Mouse (Mus musculus): Measurements from ENCODE around the gene Ptprn2. TPM values are rescaled to one million over a fixed set of nuclear protein-coding genes. Genes with fewer than 3 reads are reported as not detected.
A peak's percentile ranks its signal among the peaks of the same experiment; 100 is the strongest.

The Ptprn2 gene
- polyA plus RNA-seq, 1 experiment from 2014 or later, result 15.8 TPM

DNA sequence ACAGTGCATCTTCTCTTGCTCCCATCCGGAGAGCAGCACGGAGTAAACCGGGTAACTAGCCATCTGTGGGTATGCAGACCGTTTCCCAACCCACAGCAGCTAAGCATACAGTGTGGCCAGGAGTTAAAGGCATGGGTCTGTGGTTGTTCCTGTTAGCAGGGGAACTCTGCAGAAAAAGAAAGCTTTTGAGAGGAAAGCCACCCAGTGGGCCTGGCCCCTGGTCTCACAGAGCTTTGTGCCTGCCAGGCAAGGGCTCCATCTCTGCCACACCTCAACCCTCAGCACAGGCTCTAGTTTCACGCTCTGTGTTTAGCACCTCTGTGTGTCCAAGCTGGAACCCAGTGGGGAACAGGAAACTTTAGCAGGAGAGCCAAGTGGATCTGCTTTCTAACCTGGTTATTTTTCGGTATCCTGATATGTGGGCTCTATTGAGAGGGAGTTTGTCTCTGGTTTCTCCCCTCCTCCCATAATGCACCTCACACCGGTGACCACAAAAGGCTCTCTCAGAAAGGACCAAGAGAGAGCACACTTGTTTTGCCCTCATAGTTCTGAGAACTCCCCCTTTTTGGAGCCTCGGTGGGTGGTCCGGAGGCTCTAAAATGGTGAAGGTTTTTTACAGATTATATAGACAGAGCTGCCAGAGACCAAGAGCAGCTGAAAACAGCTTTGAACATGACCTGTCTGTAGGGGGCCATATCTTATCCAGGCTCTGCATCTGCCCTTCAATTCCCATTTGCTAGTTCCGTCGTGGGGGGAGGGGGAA lies 766.3 kb downstream of the Ptprn2 start:
- Histone ChIP-seq H3K4me2 (ENCODE audit: low read length) (no peak overlapping the region), H3K4me3 (replicated peaks; ENCODE audit: low read depth, low read length) (no peak overlapping the region), H3K4me1 (ENCODE audit: control insufficient read depth, insufficient read depth, low read length) (peaks cover 54% of the 10 kb centered on the region), H3K27ac (replicated peaks; ENCODE audit: low read depth, low read length) (peak overlapping the region; percentile 71), H3K27me3 (ENCODE audit: control insufficient read depth, insufficient read depth, low read length) (no peaks in the 10 kb centered on the region), H3K9me3 (ENCODE audit: control insufficient read depth, low read length) (no peaks in the 10 kb centered on the region), H3K36me3 (ENCODE audit: control insufficient read depth, insufficient read depth, low read length) (peaks cover 73% of the 10 kb centered on the region), H3K9ac (replicated peaks; ENCODE audit: low read length) (no peak overlapping the region; the same call in 1 of the 2 replicates)
- 14% methylated on average over 11 of the region's 11 CpGs for WGBS
- ATAC-seq (ENCODE audit: low FRiP score, low TSS enrichment) (0 out of 2 replicates have a peak, but pooled peaks have one; percentile 13), DNase-seq (peak; percentile 58)

DNA sequence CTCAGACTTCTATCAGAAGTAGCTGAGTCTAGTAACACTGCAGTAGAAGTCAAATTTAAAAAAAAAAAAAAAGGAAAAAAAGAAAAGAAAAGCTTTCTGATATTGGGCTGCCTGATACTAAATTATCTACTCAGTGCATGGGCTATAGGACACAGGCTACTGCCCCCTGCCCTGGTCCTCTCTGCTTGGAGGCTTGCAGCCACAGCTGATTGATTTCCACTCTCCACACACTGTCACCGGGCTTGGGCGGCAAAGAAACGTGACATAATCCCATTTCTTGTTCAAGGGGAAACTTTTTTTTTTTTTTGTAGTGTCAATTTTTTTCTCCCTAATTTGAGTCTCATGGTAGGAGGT lies 766.9 kb downstream of the Ptprn2 start:
- DNase-seq, result no peak
- H3K4me1 ChIP-seq (ENCODE audit: control insufficient read depth, insufficient read depth, low read length), result peaks cover 60% of the 10 kb centered on the region
- no peak overlapping the region for H3K9ac ChIP-seq (replicated peaks; ENCODE audit: low read length)
- H3K4me3 ChIP-seq (replicated peaks; ENCODE audit: low read depth, low read length), result no peak overlapping the region
- WGBS, result 2% methylated on average over 3 of the region's 3 CpGs
- no peaks in the 10 kb centered on the region for H3K9me3 ChIP-seq (ENCODE audit: control insufficient read depth, low read length)
- H3K27me3 ChIP-seq (ENCODE audit: control insufficient read depth, insufficient read depth, low read length), result no peaks in the 10 kb centered on the region
- H3K36me3 ChIP-seq (ENCODE audit: control insufficient read depth, insufficient read depth, low read length), result peaks cover 68% of the 10 kb centered on the region
- H3K27ac ChIP-seq (replicated peaks; ENCODE audit: low read depth, low read length), result peak overlapping the region; percentile 71
- no peak overlapping the region for H3K4me2 ChIP-seq (ENCODE audit: low read length)
- no peak for ATAC-seq (ENCODE audit: low FRiP score, low TSS enrichment)

DNA sequence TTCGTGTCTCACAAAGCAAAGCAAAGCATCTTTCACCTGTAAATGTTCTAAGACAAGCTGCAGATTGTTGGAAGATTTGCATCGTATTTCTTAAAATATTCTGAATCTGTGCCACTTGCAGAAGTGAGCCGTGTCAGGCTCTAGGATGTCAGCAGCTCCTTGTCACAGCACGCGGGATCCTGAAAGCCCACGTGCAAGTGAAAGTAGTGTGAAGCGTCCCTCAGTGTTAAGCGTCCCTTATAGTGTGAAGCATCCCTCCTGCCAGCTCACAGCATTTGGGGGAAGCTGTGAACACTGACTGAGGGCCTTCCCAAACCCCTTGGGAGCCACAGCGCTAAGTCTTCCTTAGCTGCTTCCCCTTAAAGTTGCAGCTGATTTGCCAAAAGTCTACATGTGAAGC lies 768.8 kb downstream of the Ptprn2 start:
- Histone ChIP-seq H3K9ac (replicated peaks; ENCODE audit: low read length) (no peak overlapping the region), H3K4me1 (ENCODE audit: control insufficient read depth, insufficient read depth, low read length) (peaks cover 75% of the 10 kb centered on the region), H3K4me2 (ENCODE audit: low read length) (no peak overlapping the region), H3K4me3 (replicated peaks; ENCODE audit: low read depth, low read length) (no peak overlapping the region), H3K36me3 (ENCODE audit: control insufficient read depth, insufficient read depth, low read length) (peaks cover 52% of the 10 kb centered on the region), H3K9me3 (ENCODE audit: control insufficient read depth, low read length) (no peaks in the 10 kb centered on the region), H3K27ac (replicated peaks; ENCODE audit: low read depth, low read length) (peak overlapping the region; percentile 81), H3K27me3 (ENCODE audit: control insufficient read depth, insufficient read depth, low read length) (no peaks in the 10 kb centered on the region)
- 62% methylated on average over 9 of the region's 9 CpGs for whole genome bisulfite sequencing
- ATAC-seq (ENCODE audit: low FRiP score, low TSS enrichment), result no peak
- no peak for DNase-seq

- H3K36me3 ChIP-seq (ENCODE audit: control insufficient read depth, insufficient read depth, low read length), result peaks cover 47% of the 10 kb centered on the region
- no peak overlapping the region; the same call in 1 of the 2 replicates for H3K9ac ChIP-seq (replicated peaks; ENCODE audit: low read length)
- peak; percentile 67 for DNase-seq
- 9% methylated on average over 6 of the region's 6 CpGs for whole genome bisulfite sequencing
- H3K4me2 ChIP-seq (ENCODE audit: low read length), result no peak overlapping the region
- peaks cover 71% of the 10 kb centered on the region for H3K4me1 ChIP-seq (ENCODE audit: control insufficient read depth, insufficient read depth, low read length)
- no peaks in the 10 kb centered on the region for H3K9me3 ChIP-seq (ENCODE audit: control insufficient read depth, low read length)
- no peak for ATAC-seq (ENCODE audit: low FRiP score, low TSS enrichment)
- no peak overlapping the region for H3K4me3 ChIP-seq (replicated peaks; ENCODE audit: low read depth, low read length)
- H3K27ac ChIP-seq (replicated peaks; ENCODE audit: low read depth, low read length), result peak overlapping the region; percentile 81
- H3K27me3 ChIP-seq (ENCODE audit: control insufficient read depth, insufficient read depth, low read length), result no peaks in the 10 kb centered on the region
These were observed 769.8 kb downstream of the Ptprn2 start for GRCm38 (mm10) chr12:117255325-117255724.

DNA sequence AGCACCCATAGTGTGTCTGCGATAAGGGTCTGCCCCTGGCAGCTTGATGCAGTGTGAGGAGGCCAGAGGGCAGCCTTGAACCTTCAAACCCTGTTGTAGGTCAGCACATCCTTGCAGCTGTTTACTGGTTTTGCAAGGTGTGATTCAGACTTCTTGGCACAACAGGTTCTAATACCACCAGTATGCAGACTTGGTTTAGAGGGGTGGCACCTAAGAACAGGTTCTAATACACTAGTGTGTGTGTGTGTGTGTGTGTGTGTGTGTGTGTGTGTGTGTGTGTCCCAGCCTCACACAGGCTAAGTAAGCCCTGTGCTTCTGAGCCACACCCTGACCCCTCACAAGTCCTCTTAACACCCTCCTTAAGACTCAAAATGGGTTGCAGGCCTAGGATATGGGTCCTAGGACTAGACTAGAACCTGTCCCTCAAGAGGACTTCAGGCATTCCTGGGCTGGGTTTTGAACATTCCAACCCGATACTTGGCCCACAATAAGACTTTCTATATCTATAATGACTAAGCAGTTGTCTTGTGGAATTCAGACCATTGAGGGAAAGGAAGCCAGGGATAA lies 770.3 kb downstream of the Ptprn2 start:
- WGBS, result 45% methylated on average over 2 of the region's 2 CpGs
- H3K9me3 ChIP-seq (ENCODE audit: control insufficient read depth, low read length), result no peaks in the 10 kb centered on the region
- no peaks in the 10 kb centered on the region for H3K27me3 ChIP-seq (ENCODE audit: control insufficient read depth, insufficient read depth, low read length)
- peaks cover 69% of the 10 kb centered on the region for H3K4me1 ChIP-seq (ENCODE audit: control insufficient read depth, insufficient read depth, low read length)
- H3K9ac ChIP-seq (replicated peaks; ENCODE audit: low read length), result no peak overlapping the region
- H3K4me2 ChIP-seq (ENCODE audit: low read length), result no peak overlapping the region
- H3K27ac ChIP-seq (replicated peaks; ENCODE audit: low read depth, low read length), result peak overlapping the region; percentile 81
- peaks cover 44% of the 10 kb centered on the region for H3K36me3 ChIP-seq (ENCODE audit: control insufficient read depth, insufficient read depth, low read length)
- ATAC-seq (ENCODE audit: low FRiP score, low TSS enrichment), result no peak
- no peak for DNase-seq
- H3K4me3 ChIP-seq (replicated peaks; ENCODE audit: low read depth, low read length), result no peak overlapping the region

DNA sequence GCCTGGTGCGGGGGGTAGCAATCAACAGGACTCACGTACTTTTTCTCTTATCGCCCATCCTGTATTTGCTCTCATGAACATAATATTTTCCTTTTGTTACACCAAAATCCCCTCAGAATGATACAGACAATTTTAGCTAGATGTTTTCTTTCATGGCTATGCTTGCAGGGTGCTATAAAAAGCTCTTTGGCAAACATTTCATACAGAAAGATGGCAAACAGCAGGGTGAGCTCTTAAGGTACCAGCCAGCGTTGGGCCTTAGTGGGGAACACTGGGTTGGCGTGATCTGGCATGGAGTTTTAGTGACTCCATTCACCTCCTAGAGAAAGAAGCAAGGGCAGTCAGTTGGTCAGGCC lies 771.3 kb downstream of the Ptprn2 start:
- Histone ChIP-seq H3K4me2 (ENCODE audit: low read length) (no peak overlapping the region), H3K4me3 (replicated peaks; ENCODE audit: low read depth, low read length) (no peak overlapping the region), H3K27me3 (ENCODE audit: control insufficient read depth, insufficient read depth, low read length) (no peaks in the 10 kb centered on the region), H3K36me3 (ENCODE audit: control insufficient read depth, insufficient read depth, low read length) (peaks cover 36% of the 10 kb centered on the region), H3K9ac (replicated peaks; ENCODE audit: low read length) (no peak overlapping the region; the same call in 1 of the 2 replicates), H3K9me3 (ENCODE audit: control insufficient read depth, low read length) (no peaks in the 10 kb centered on the region), H3K4me1 (ENCODE audit: control insufficient read depth, insufficient read depth, low read length) (peaks cover 60% of the 10 kb centered on the region), H3K27ac (replicated peaks; ENCODE audit: low read depth, low read length) (peak overlapping the region; percentile 94)
- no peak for DNase-seq
- ATAC-seq (ENCODE audit: low FRiP score, low TSS enrichment), result no peak
- WGBS, result 11% methylated on average over 5 of the region's 5 CpGs

- H3K4me2 ChIP-seq (ENCODE audit: low read length), result no peak overlapping the region
- no peaks in the 10 kb centered on the region for H3K27me3 ChIP-seq (ENCODE audit: control insufficient read depth, insufficient read depth, low read length)
- DNase-seq (peak; percentile 84), ATAC-seq (ENCODE audit: low FRiP score, low TSS enrichment) (peak; percentile 72)
- H3K27ac ChIP-seq (replicated peaks; ENCODE audit: low read depth, low read length), result peak overlapping the region; percentile 94
- no peak overlapping the region; the same call in 1 of the 2 replicates for H3K9ac ChIP-seq (replicated peaks; ENCODE audit: low read length)
- H3K9me3 ChIP-seq (ENCODE audit: control insufficient read depth, low read length), result no peaks in the 10 kb centered on the region
- WGBS, result 2% methylated on average over 20 of the region's 20 CpGs
- no peak overlapping the region for H3K4me3 ChIP-seq (replicated peaks; ENCODE audit: low read depth, low read length)
- peaks cover 55% of the 10 kb centered on the region for H3K4me1 ChIP-seq (ENCODE audit: control insufficient read depth, insufficient read depth, low read length)
- H3K36me3 ChIP-seq (ENCODE audit: control insufficient read depth, insufficient read depth, low read length), result peaks cover 40% of the 10 kb centered on the region
These were observed 771.8 kb downstream of the Ptprn2 start for GRCm38 (mm10) chr12:117257205-117257920.

DNA sequence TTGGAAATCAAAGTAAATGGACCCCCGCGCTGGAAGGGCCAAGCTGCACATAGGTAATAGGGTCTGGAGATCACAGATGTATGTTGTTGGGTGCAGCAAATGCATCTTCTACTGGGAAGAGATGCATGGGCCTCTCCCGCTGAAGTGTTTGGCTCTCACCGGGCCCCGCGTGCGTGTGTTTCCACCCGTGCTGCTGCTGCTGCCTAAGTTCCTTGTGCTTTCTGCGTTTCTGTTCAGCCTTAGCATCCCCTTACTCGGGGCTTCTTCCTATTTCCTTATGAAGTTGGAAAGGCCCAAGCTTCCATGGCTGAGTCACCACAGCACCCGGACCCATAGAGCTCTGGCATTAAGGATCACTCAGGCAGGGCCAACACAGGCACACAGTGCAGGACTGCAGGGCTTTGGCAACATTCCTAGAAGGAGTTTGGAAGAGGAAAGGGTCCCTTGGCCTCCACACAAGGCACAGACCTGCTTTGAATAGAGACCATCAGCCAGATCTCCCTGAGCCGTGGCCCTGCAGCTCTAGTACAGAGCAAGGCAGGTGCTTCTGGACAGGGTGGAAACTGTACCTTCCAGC lies 772.5 kb downstream of the Ptprn2 start:
- ATAC-seq (ENCODE audit: low FRiP score, low TSS enrichment) (peak; percentile 4; the same call in 1 of the 2 replicates), DNase-seq (no peak)
- Histone ChIP-seq H3K9me3 (ENCODE audit: control insufficient read depth, low read length) (no peaks in the 10 kb centered on the region), H3K9ac (replicated peaks; ENCODE audit: low read length) (no peak overlapping the region), H3K36me3 (ENCODE audit: control insufficient read depth, insufficient read depth, low read length) (peaks cover 46% of the 10 kb centered on the region), H3K4me3 (replicated peaks; ENCODE audit: low read depth, low read length) (no peak overlapping the region), H3K27ac (replicated peaks; ENCODE audit: low read depth, low read length) (peak overlapping the region; percentile 94), H3K27me3 (ENCODE audit: control insufficient read depth, insufficient read depth, low read length) (no peaks in the 10 kb centered on the region), H3K4me2 (ENCODE audit: low read length) (no peak overlapping the region), H3K4me1 (ENCODE audit: control insufficient read depth, insufficient read depth, low read length) (peaks cover 58% of the 10 kb centered on the region)
- 4% methylated on average over 12 of the region's 12 CpGs for WGBS
